Mouse (Mus musculus) liver, embryonic 12.5 days (tissue): ENCODE data around the gene Ndrg4. TPM values are rescaled to one million over a fixed set of nuclear protein-coding genes. Genes with fewer than 3 reads are reported as not detected.

Source experiments
- ATAC-seq: fragments of 200-750 bp; cut with Nextera tagmentation; 2 replicates; pipeline ENCODE4 v1.8.0; 2017; ENCODE audit warnings: moderate number of reproducible peaks, mild to moderate bottlenecking, moderate library complexity
- H3K27ac ChIP-seq: fragments of 300-500 bp; sonication (generic); 2 replicates; pipeline ENCODE4 v1.5.1; 2016; ENCODE audit warnings: mild to moderate bottlenecking
- H3K27me3 ChIP-seq: fragments of 300-500 bp; sonication (generic); replicated peaks from 2 replicates; pipeline ENCODE4 v1.6.1; 2016; ENCODE audit warnings: mild to moderate bottlenecking, moderate library complexity
- H3K36me3 ChIP-seq: fragments of 300-500 bp; sonication (generic); 2 replicates; pipeline ENCODE4 v1.6.1; 2016; ENCODE audit warnings: mild to moderate bottlenecking, moderate library complexity
- H3K4me1 ChIP-seq: fragments of 300-500 bp; sonication (generic); 2 replicates; pipeline ENCODE4 v1.6.1; 2016
- H3K4me2 ChIP-seq: fragments of 300-500 bp; sonication (generic); 2 replicates; pipeline ENCODE4 v1.6.1; 2016; ENCODE audit warnings: mild to moderate bottlenecking, moderate library complexity
- H3K4me3 ChIP-seq: fragments of 300-500 bp; sonication (generic); 2 replicates; pipeline ENCODE4 v1.5.1; 2016; ENCODE audit warnings: mild to moderate bottlenecking, moderate library complexity
- H3K9ac ChIP-seq: fragments of 300-500 bp; sonication (generic); 2 replicates; pipeline ENCODE4 v1.6.1; 2016; ENCODE audit warnings: mild to moderate bottlenecking, moderate library complexity
- H3K9me3 ChIP-seq: fragments of 300-500 bp; sonication (generic); replicated peaks from 2 replicates; pipeline ENCODE4 v1.6.1; 2016; ENCODE audit warnings: mild to moderate bottlenecking, moderate library complexity
- WGBS: fragments of 180-500 bp; shearing (Covaris S2); methylation state at CpG from one replicate; pipeline ENCODE4 v1.1.7; 2016; ENCODE audit not compliant: insufficient replicate concordance; 5-methylcytosine and 5-hydroxymethylcytosine counted together
- polyA plus RNA-seq: library from polyadenylated mRNA; unstranded; fragments of >200 nt; fragmentation: Nextera tagmentation; extraction: Ambion mirVana; gene quantifications from 2 replicates; pipeline ENCODE4 v1.2.1, GENCODE M21; 2016

Gene Ndrg4
- polyA plus RNA-seq, 1 experiment from 2014 or later = 1.9 TPM

DNA sequence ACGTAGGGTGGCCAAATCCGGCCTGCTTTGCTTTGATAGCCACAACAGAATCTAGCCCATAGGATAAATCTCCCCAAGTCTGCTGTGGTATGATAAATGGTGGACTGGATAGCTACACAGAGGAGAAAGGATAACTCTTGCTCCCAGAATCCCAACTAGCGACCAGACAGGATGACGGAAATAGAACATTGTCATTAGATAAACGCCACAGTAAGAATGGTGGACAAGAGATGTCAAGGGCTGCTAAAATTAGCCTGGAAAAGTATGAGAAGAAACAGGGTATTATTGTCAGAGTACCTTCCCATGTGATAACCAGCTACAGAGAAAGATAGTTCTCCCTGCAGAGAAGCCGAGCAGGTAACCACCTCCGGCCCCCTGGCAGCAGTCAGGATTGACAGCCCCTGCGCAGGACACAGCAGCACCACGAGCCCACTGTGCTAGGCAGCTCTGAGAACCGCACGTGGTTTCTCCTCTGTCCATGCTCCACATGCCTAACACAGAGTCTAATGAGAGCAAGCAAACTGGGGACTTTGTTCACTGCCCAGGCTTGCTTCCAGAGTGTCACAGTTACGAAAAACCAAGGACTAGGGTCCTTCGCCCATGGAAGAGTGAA, 14.3 kb downstream of the Ndrg4 start:
- ATAC-seq = no peak
- no peak overlapping the region for H3K4me3 ChIP-seq
- H3K27ac ChIP-seq = no peak overlapping the region
- H3K4me2 ChIP-seq = no peak overlapping the region
- no peaks in the 10 kb centered on the region for H3K4me1 ChIP-seq
- peaks cover 81% of the 10 kb centered on the region for H3K27me3 ChIP-seq
- H3K9ac ChIP-seq = no peak overlapping the region
- no peaks in the 10 kb centered on the region for H3K9me3 ChIP-seq
- WGBS = 58% methylated on average over 13 of the region's 13 CpGs
- no peaks in the 10 kb centered on the region for H3K36me3 ChIP-seq

DNA sequence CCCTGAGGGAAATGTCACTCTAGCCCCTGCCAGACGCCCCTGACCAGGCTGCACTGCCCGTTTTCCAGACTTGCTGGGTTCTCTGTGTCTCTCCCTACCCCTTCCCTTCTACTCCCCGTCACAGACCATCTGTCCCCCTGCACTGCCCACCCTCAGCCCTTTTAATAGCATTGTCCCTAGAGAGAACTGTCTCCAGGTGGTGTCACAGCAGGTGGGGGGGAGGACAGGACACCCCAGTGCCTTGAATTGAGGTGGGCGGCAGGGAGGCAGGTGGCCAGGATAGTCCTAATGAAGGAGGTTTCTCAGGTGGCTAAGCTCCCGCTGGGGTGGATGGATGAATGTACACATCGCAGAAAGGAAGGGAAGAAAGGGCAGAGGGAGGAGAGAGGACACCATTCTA, 17.9 kb downstream of the Ndrg4 start:
- whole genome bisulfite sequencing = 29% methylated on average over 6 of the region's 6 CpGs
- ATAC-seq = no peak
- no peak overlapping the region for H3K27ac ChIP-seq
- no peak overlapping the region for H3K4me2 ChIP-seq
- H3K36me3 ChIP-seq = no peaks in the 10 kb centered on the region
- H3K27me3 ChIP-seq = peaks cover 85% of the 10 kb centered on the region
- no peaks in the 10 kb centered on the region for H3K4me1 ChIP-seq
- H3K4me3 ChIP-seq = no peak overlapping the region
- no peak overlapping the region for H3K9ac ChIP-seq
- no peaks in the 10 kb centered on the region for H3K9me3 ChIP-seq

DNA sequence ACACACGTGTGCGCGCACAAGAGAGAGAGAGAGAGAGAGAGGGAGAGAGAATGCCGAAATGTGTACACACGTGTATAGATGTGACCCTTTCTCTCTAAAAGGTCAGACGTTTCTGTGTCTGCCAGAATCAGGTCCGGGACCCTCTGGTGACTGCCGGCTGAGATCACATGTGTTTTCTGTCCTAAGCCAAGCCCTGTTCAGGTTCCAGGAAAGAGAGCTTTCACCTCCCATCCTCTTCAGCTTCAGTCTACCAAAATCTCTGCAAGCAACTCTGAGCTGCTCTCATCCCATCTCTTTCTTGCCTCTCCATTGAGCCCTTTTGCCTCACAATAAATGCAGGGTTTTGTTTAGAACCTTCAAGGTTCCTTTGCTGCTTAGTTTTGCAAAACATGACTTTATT, 19.9 kb downstream of the Ndrg4 start:
- WGBS = 54% methylated on average over 8 of the region's 8 CpGs
- ATAC-seq = no peak
- Histone ChIP-seq H3K4me1 (no peaks in the 10 kb centered on the region), H3K27ac (no peak overlapping the region), H3K36me3 (no peaks in the 10 kb centered on the region), H3K27me3 (peaks cover 93% of the 10 kb centered on the region), H3K9ac (no peak overlapping the region), H3K4me3 (no peak overlapping the region), H3K4me2 (no peak overlapping the region), H3K9me3 (no peaks in the 10 kb centered on the region)

- H3K4me2 ChIP-seq = no peak overlapping the region
- no peaks in the 10 kb centered on the region for H3K36me3 ChIP-seq
- H3K27me3 ChIP-seq = peaks cover 94% of the 10 kb centered on the region
- H3K9me3 ChIP-seq = no peaks in the 10 kb centered on the region
- ATAC-seq = no peak
- H3K4me3 ChIP-seq = no peak overlapping the region
- H3K9ac ChIP-seq = no peak overlapping the region
- H3K4me1 ChIP-seq = peaks cover under 1% of the 10 kb centered on the region
- 2% methylated on average over 11 of the region's 11 CpGs for WGBS
- H3K27ac ChIP-seq = no peak overlapping the region
These were observed 20.3 kb downstream of the Ndrg4 start for GRCm38 (mm10) chr8:95697128-95697527.

- no peak for ATAC-seq
- WGBS = 14% methylated on average over 6 of the region's 6 CpGs
- H3K4me2 ChIP-seq = no peak overlapping the region
These were observed 21.4 kb downstream of the Ndrg4 start for GRCm38 (mm10) chr8:95698179-95698578.

DNA sequence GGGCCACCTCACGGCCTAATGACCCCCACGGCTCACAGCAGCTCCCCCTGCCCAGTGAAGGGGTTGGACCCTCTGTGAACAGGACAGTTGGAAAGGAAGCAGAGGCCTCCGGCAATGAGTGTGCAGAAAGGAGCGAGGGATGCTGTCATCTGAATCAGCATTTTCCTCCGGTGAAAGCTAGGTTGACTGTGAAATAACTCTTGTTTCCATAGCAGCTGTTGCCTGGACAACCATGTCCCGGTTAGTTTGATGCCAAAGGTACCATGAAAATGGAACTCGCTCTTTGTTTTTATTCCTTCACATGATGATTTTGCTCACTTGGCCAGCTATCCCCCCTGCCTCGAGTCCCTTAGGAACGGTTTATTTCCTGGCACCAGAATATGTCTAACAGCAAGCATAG, 23.5 kb downstream of the Ndrg4 start:
- no peak overlapping the region for H3K9ac ChIP-seq
- peaks cover 90% of the 10 kb centered on the region for H3K27me3 ChIP-seq
- H3K4me2 ChIP-seq = no peak overlapping the region
- H3K9me3 ChIP-seq = no peaks in the 10 kb centered on the region
- H3K27ac ChIP-seq = no peak overlapping the region
- H3K36me3 ChIP-seq = no peaks in the 10 kb centered on the region
- no peak for ATAC-seq
- H3K4me1 ChIP-seq = peaks cover 22% of the 10 kb centered on the region
- 61% methylated on average over 9 of the region's 9 CpGs for WGBS
- H3K4me3 ChIP-seq = no peak overlapping the region

More at GRCm38 (mm10) chr8:95698179-95698578, 21.4 kb downstream of the Ndrg4 start:
- no peak overlapping the region for H3K9ac ChIP-seq
- no peaks in the 10 kb centered on the region for H3K36me3 ChIP-seq
- H3K27me3 ChIP-seq = peaks cover 96% of the 10 kb centered on the region
- H3K4me3 ChIP-seq = no peak overlapping the region
- no peak overlapping the region for H3K27ac ChIP-seq
- H3K9me3 ChIP-seq = no peaks in the 10 kb centered on the region
- H3K4me1 ChIP-seq = peaks cover 11% of the 10 kb centered on the region

GRCm38 (mm10) chr8:95701809-95702208, 25.0 kb downstream of the Ndrg4 start:
- 65% methylated on average over 4 of the region's 4 CpGs for WGBS
- Histone ChIP-seq H3K27ac (no peak overlapping the region), H3K36me3 (no peaks in the 10 kb centered on the region), H3K9me3 (no peaks in the 10 kb centered on the region), H3K4me1 (peaks cover 22% of the 10 kb centered on the region), H3K4me3 (no peak overlapping the region), H3K4me2 (no peak overlapping the region), H3K9ac (no peak overlapping the region), H3K27me3 (peaks cover 77% of the 10 kb centered on the region)
- ATAC-seq = no peak

DNA sequence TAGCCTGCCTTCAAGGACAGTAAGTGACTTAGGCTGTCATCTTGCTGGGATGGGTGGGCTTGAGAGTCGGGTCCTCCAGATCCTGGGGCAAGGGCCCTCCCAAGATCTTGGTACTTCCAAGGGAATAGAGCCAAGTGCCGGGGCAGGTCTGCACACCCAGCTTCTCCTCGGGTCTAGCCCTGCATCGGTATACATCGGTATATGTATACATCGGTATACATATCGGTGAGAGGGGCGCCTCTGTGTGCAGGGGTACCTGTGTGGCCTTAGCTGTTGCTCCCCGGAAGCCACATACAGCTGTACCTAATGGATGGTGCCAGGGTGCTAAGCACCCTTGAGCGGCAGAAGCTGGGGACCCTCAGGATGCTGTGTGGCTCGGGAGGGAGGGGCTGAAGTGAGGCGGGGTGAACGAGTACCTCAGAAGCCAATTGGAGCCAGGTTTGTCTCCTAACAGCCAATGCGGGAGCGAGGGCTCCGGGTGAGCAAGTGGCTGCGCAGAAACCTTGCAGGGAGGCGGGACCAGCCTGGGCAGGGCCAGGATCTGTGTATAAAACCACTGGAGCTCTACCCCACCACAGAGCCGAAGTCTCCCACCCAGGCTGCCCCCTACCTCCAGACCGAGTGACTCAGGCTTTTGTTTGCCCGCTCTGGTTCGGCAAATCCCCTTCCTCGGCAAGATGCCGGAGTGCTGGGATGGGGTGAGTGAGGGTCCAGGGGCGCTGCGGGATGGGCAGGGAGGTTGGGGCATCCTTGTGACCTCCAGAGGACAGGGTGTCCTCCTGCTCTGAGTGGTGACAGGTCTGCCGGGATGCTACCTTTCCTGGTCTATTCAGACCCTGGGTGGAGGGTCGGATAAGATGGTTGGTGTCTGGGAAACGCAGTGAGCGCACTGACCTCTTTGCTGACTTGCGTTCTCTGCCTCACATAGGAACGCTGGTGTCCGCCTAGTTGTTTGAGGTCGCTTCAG, 26.0 kb downstream of the Ndrg4 start:
- Histone ChIP-seq H3K4me1 (peaks cover 22% of the 10 kb centered on the region), H3K27ac (0 out of 2 replicates have a peak overlapping the region, but pooled peaks have one; percentile 12), H3K4me3 (peak overlapping the region; percentile 59), H3K9ac (peak overlapping the region; percentile 54), H3K9me3 (no peaks in the 10 kb centered on the region), H3K27me3 (peaks cover 77% of the 10 kb centered on the region), H3K4me2 (peak overlapping the region; percentile 87), H3K36me3 (no peaks in the 10 kb centered on the region)
- peak; percentile 80 for ATAC-seq
- 4% methylated on average over 34 of the region's 34 CpGs for WGBS

GRCm38 (mm10) chr8:95703461-95704260, 26.9 kb downstream of the Ndrg4 start:
- 5% methylated on average over 15 of the region's 15 CpGs for WGBS
- Histone ChIP-seq H3K27ac (0 out of 2 replicates have a peak overlapping the region, but pooled peaks have one; percentile 12), H3K4me2 (peak overlapping the region; percentile 87), H3K27me3 (peaks cover 70% of the 10 kb centered on the region), H3K9ac (peak overlapping the region; percentile 54), H3K9me3 (no peaks in the 10 kb centered on the region), H3K36me3 (no peaks in the 10 kb centered on the region), H3K4me3 (peak overlapping the region; percentile 59), H3K4me1 (peaks cover 22% of the 10 kb centered on the region)
- peak; percentile 58 for ATAC-seq

DNA sequence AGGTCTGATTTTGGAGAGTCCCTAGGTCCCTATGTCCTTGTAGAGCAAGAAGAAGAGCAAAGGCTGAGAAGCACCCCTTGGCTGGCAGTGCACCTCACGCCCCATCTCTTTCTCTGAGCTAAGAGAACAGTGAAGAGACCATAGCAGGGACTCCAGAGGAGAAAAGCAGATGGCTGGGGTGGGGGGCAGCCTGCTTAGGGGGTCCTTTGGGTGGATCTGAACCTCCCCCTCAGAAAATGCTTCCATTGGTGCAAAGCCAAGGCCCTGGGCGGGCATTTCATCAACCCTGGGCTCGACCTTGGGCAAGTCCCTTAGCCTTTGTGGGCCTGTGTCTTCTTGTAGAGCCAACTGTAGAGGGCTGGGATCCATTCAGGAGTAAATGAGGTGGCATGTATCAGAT, 27.8 kb downstream of the Ndrg4 start:
- H3K27me3 ChIP-seq = peaks cover 70% of the 10 kb centered on the region
- H3K4me1 ChIP-seq = peaks cover 22% of the 10 kb centered on the region
- H3K9ac ChIP-seq = no peak overlapping the region
- no peaks in the 10 kb centered on the region for H3K9me3 ChIP-seq
- H3K4me2 ChIP-seq = no peak overlapping the region
- 64% methylated on average over 3 of the region's 3 CpGs for WGBS
- no peak for ATAC-seq
- no peaks in the 10 kb centered on the region for H3K36me3 ChIP-seq
- H3K4me3 ChIP-seq = no peak overlapping the region
- no peak overlapping the region for H3K27ac ChIP-seq

DNA sequence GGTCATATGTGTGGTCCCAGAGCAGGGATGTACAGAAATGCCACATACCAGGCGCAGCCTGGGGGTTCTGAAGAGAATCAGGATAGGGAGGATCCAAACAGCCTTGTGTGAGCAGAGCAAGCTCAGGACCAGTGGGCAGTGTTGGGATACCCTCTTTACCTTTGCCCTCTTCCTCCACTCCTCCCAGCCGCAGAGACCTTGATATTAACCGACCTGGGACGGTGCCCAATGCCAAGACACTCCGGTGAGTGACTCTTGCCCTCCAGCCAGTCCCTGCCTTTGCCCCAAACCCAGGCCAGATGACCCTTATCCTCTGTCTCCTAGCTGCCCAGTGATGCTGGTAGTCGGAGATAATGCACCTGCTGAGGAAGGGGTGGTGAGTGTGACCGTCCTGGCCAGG, 32.8 kb downstream of the Ndrg4 start:
- Histone ChIP-seq H3K4me3 (no peak overlapping the region), H3K36me3 (no peaks in the 10 kb centered on the region), H3K4me2 (no peak overlapping the region), H3K27ac (no peak overlapping the region), H3K27me3 (peaks cover 28% of the 10 kb centered on the region), H3K4me1 (peaks cover 28% of the 10 kb centered on the region), H3K9ac (no peak overlapping the region), H3K9me3 (no peaks in the 10 kb centered on the region)
- no peak for ATAC-seq
- 68% methylated on average over 7 of the region's 7 CpGs for WGBS
